Mouse (Mus musculus): ENCODE results near the gene Inpp4a.

The Inpp4a gene

DNA sequence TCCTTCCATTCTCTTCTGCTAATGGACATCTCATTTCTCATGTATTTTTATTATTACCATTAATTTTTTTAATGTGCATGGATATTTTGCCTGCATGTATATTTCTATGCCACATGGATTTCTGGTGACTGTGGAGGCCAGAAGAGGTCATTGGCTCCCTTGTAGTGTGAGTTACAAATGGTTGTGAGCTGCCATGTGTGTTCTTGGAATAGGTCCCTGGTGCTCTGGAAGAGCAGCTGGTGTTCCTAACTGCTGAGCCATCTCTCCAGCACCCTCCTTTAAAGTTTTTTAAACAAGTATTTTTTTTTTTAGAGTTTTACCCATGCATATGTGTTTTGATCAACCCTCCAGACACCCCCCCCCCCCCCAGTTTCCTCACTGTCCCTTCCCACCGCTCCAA lies 3.3 kb upstream of the Inpp4a start:
- Histone ChIP-seq H3K9me3 (ENCODE audit: low read length) (peaks cover 9% of the 10 kb centered on the region; the same call in 1 of the 2 replicates), H3K4me3 (replicated peaks; ENCODE audit: low read length) (no peak overlapping the region), H3K4me1 (replicated peaks; ENCODE audit: low read depth, low read length) (peaks cover 11% of the 10 kb centered on the region), H3K27me3 (ENCODE audit: insufficient read depth, low read length) (peaks cover 15% of the 10 kb centered on the region), H3K36me3 (ENCODE audit: insufficient read depth, low read length) (no peaks in the 10 kb centered on the region)
- TF ChIP-seq POU5F1 (IDR thresholded peaks at IDR 0.05; ENCODE audit: borderline replicate concordance, low read length) (no peak), CTCF (conservative IDR thresholded peaks at IDR 0.05; ENCODE audit: low read length) (no peak), NANOG (IDR thresholded peaks at IDR 0.05; ENCODE audit: borderline replicate concordance, low read length) (no peak)

DNA sequence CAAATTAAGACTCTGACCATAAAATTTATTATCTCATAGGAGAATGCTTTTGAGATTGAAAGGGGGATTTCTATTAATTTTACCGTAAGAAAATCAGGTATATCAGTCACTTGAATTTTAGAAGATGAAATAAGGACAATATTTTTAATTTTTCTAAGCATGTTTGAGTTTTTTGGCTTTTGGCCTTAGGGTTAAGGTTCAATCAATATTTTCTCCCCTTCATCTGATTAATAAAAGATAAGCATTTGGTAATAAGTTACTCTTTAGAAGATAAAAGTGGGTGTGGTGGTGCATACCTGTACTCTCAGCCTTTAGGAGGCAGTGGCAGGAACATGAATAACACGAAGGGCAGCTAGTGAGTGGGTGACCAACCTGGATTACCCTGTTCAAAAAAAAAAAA lies 761 bp upstream of the Inpp4a start:
- Histone ChIP-seq H3K36me3 (ENCODE audit: insufficient read depth, low read length) (no peaks in the 10 kb centered on the region), H3K4me1 (replicated peaks; ENCODE audit: low read depth, low read length) (peaks cover 15% of the 10 kb centered on the region), H3K9me3 (ENCODE audit: low read length) (no peaks in the 10 kb centered on the region), H3K27me3 (ENCODE audit: insufficient read depth, low read length) (peaks cover 23% of the 10 kb centered on the region), H3K4me3 (replicated peaks; ENCODE audit: low read length) (no peak overlapping the region)
- TF ChIP-seq POU5F1 (IDR thresholded peaks at IDR 0.05; ENCODE audit: borderline replicate concordance, low read length), result no peak
- no peak for TF ChIP-seq CTCF (conservative IDR thresholded peaks at IDR 0.05; ENCODE audit: low read length)
- no peak for TF ChIP-seq NANOG (IDR thresholded peaks at IDR 0.05; ENCODE audit: borderline replicate concordance, low read length)

DNA sequence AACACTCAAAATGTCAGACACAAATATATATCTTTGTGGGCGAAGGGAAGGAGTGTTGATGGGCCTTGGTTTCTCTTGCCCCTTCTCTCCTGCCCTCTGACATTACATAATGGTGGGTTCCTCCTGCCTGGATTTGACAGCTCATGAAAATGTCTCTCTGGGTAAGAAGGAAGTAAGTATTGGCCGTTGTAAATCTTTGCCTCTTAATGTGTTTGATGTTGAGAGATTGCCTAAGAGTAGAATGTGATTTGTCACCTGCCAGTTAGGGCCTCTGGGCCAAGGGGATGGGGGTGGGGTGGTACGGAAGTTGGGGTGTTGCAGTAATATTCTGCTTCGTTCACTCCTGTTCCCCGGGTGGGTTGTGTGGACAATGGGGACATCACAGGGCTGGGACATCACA lies 985 bp downstream of the Inpp4a start:
- peak overlapping the region; percentile 93 for H3K4me3 ChIP-seq (replicated peaks; ENCODE audit: low read length)
- no peaks in the 10 kb centered on the region for H3K9me3 ChIP-seq (ENCODE audit: low read length)
- no peaks in the 10 kb centered on the region for H3K36me3 ChIP-seq (ENCODE audit: insufficient read depth, low read length)
- peaks cover 23% of the 10 kb centered on the region for H3K27me3 ChIP-seq (ENCODE audit: insufficient read depth, low read length)
- peaks cover 15% of the 10 kb centered on the region for H3K4me1 ChIP-seq (replicated peaks; ENCODE audit: low read depth, low read length)
- TF ChIP-seq NANOG (IDR thresholded peaks at IDR 0.05; ENCODE audit: borderline replicate concordance, low read length) (no peak), CTCF (conservative IDR thresholded peaks at IDR 0.05; ENCODE audit: low read length) (no peak), POU5F1 (IDR thresholded peaks at IDR 0.05; ENCODE audit: borderline replicate concordance, low read length) (no peak)

DNA sequence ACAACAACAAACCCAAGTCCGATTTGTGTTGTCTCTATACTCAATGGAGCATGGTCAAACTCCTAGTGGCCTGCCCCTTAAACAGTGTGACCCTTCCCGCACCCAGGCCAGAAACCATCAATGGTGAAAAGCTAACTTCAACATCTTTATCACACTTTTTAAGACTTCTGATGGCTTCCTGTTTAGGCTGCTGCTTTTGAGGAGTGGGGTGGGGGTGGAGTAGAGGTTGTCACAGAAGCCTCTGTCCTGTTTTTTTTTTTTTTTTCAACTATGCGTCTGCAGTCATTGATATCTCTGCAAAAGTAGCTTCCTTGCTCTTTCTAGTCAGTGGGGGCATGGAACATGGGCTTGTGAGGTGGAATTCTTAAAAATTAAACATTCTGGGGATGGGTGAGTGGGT lies 3.1 kb downstream of the Inpp4a start:
- peaks cover 23% of the 10 kb centered on the region for H3K27me3 ChIP-seq (ENCODE audit: insufficient read depth, low read length)
- no peaks in the 10 kb centered on the region for H3K36me3 ChIP-seq (ENCODE audit: insufficient read depth, low read length)
- H3K4me1 ChIP-seq (replicated peaks; ENCODE audit: low read depth, low read length), result peaks cover 19% of the 10 kb centered on the region
- H3K4me3 ChIP-seq (replicated peaks; ENCODE audit: low read length), result no peak overlapping the region
- TF ChIP-seq POU5F1 (IDR thresholded peaks at IDR 0.05; ENCODE audit: borderline replicate concordance, low read length), result no peak
- TF ChIP-seq NANOG (IDR thresholded peaks at IDR 0.05; ENCODE audit: borderline replicate concordance, low read length), result no peak
- TF ChIP-seq CTCF (conservative IDR thresholded peaks at IDR 0.05; ENCODE audit: low read length), result no peak
- no peaks in the 10 kb centered on the region for H3K9me3 ChIP-seq (ENCODE audit: low read length)

DNA sequence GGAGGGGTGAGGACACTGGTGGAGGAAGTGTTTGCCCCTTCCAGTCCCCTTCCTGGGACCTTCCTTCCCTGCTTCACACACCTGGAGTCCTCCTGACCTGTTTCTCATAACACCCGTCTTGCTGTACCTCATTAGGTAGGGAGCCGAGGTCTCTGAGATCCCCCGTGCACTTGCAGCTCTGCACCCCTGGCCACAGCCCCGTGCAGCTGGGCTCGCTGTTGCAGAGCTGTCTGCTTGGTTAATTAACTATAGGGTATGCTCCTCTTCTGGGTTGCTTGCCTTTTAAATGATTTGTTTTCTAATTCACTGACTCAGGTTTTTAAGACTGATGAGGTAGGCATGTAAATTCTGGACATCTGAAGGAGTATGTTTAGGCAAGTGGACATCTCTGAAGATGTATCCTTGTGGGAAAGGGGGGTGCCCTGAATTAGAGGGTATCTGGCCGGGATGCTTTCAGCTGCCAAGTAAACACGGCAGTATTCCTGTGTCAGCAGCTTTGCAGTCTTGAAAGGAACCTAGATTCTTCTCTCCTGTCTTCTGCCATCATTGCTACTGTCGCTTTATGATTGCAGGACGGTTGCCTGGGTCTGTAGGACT lies 6.1 kb downstream of the Inpp4a start:
- TF ChIP-seq POU5F1 (IDR thresholded peaks at IDR 0.05; ENCODE audit: borderline replicate concordance, low read length) (no peak), CTCF (conservative IDR thresholded peaks at IDR 0.05; ENCODE audit: low read length) (no peak), NANOG (IDR thresholded peaks at IDR 0.05; ENCODE audit: borderline replicate concordance, low read length) (no peak)
- Histone ChIP-seq H3K4me3 (replicated peaks; ENCODE audit: low read length) (no peak overlapping the region), H3K36me3 (ENCODE audit: insufficient read depth, low read length) (no peaks in the 10 kb centered on the region), H3K27me3 (ENCODE audit: insufficient read depth, low read length) (peaks cover 17% of the 10 kb centered on the region), H3K4me1 (replicated peaks; ENCODE audit: low read depth, low read length) (peaks cover 12% of the 10 kb centered on the region; the same call in 1 of the 2 replicates), H3K9me3 (ENCODE audit: low read length) (peaks cover 5% of the 10 kb centered on the region)

DNA sequence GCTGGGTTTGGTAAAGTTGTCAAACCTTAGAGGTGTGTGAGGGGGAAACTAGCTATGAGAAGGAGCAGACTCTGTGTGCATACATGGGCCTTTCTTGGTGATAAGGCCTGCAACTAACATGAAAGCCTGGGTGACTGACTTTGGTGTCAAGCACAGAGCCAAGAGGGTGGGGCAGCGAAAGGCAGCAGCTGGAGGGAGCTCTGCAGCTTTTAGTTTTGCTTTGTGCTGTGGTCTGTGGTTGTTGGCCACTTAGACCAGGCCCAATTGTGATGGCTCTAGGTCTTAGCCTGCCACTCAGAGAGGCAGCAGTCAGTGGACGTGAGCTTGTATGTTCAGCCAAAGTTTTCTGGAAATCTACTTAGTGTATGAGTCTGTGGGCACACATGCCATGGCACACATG lies 7.9 kb downstream of the Inpp4a start:
- Histone ChIP-seq H3K4me1 (replicated peaks; ENCODE audit: low read depth, low read length) (peaks cover 12% of the 10 kb centered on the region; the same call in 1 of the 2 replicates), H3K36me3 (ENCODE audit: insufficient read depth, low read length) (no peaks in the 10 kb centered on the region)
- TF ChIP-seq NANOG (IDR thresholded peaks at IDR 0.05; ENCODE audit: borderline replicate concordance, low read length) (no peak), POU5F1 (IDR thresholded peaks at IDR 0.05; ENCODE audit: borderline replicate concordance, low read length) (no peak), CTCF (conservative IDR thresholded peaks at IDR 0.05; ENCODE audit: low read length) (no peak)

DNA sequence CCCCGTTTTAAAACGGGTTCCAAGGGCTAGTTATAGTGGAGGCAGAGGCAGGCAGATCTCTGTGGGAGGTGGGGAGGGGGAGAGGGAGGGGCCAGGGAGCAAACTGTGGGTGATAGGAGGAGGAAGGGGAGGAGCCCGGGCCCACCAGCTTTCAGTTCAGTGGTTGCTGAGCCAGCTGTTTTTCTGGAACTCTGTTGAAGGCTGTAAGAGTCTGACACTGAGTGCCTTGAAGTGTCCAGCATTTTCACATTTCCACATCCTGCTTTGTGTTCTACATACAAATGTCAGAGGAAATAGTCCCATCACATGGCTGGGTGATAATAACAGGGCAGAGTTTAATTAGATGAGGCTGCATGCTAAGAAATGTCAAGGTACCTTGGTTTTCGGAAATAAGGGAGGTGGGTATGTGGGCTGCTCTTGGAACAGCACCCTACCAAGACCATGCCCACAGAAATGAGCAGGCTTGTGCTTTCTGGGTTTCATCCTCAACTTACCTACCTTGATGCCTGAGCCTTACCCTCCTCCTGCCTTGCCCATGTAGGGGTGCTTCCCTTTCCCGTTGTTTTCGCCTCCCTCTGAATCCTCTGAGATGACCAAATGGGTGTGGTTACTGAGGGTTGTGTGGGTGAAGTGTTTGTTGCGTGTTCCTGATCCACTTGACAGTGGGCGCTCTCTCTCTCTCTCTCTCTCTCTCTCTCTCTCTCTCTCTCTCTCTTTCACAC lies 8.5 kb downstream of the Inpp4a start:
- H3K36me3 ChIP-seq (ENCODE audit: insufficient read depth, low read length), result no peaks in the 10 kb centered on the region
- TF ChIP-seq CTCF (conservative IDR thresholded peaks at IDR 0.05; ENCODE audit: low read length) (no peak), POU5F1 (IDR thresholded peaks at IDR 0.05; ENCODE audit: borderline replicate concordance, low read length) (no peak), NANOG (IDR thresholded peaks at IDR 0.05; ENCODE audit: borderline replicate concordance, low read length) (no peak)
- H3K4me1 ChIP-seq (replicated peaks; ENCODE audit: low read depth, low read length), result peaks cover 9% of the 10 kb centered on the region; the same call in 1 of the 2 replicates
- H3K27me3 ChIP-seq (ENCODE audit: insufficient read depth, low read length), result peaks cover 3% of the 10 kb centered on the region; the same call in 1 of the 2 replicates
- H3K4me3 ChIP-seq (replicated peaks; ENCODE audit: low read length), result no peak overlapping the region
- H3K9me3 ChIP-seq (ENCODE audit: low read length), result peaks cover 5% of the 10 kb centered on the region

More for the DNA sequence above, 7.9 kb downstream of the Inpp4a start:
- Histone ChIP-seq H3K4me3 (replicated peaks; ENCODE audit: low read length) (no peak overlapping the region), H3K9me3 (ENCODE audit: low read length) (peaks cover 5% of the 10 kb centered on the region), H3K27me3 (ENCODE audit: insufficient read depth, low read length) (peaks cover 3% of the 10 kb centered on the region; the same call in 1 of the 2 replicates)

DNA sequence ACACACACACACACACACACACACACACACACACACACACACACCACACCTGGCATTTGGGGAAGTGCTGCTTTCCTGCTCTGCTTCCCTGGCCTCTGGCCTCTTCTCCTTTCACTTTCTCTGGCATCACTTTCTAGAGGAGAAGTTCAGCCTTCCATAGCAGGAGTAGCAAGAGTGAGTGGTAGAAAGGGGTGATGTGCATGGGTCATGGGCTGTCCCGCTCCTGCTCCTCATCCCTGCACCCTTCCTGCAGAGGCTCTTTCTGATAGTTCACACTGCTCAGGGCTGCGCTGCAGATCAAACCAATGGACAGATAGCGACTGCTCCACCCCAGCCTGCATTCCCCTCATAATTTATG lies 9.1 kb downstream of the Inpp4a start:
- H3K9me3 ChIP-seq (ENCODE audit: low read length), result peaks cover 5% of the 10 kb centered on the region
- H3K27me3 ChIP-seq (ENCODE audit: insufficient read depth, low read length), result peaks cover 3% of the 10 kb centered on the region; the same call in 1 of the 2 replicates
- TF ChIP-seq NANOG (IDR thresholded peaks at IDR 0.05; ENCODE audit: borderline replicate concordance, low read length) (no peak), CTCF (conservative IDR thresholded peaks at IDR 0.05; ENCODE audit: low read length) (no peak), POU5F1 (IDR thresholded peaks at IDR 0.05; ENCODE audit: borderline replicate concordance, low read length) (no peak)
- H3K4me1 ChIP-seq (replicated peaks; ENCODE audit: low read depth, low read length), result peaks cover 9% of the 10 kb centered on the region; the same call in 1 of the 2 replicates
- no peaks in the 10 kb centered on the region for H3K36me3 ChIP-seq (ENCODE audit: insufficient read depth, low read length)
- H3K4me3 ChIP-seq (replicated peaks; ENCODE audit: low read length), result no peak overlapping the region
